Mouse (Mus musculus): ENCODE measurements around the gene Rgs3. TPM values are rescaled to one million over a fixed set of nuclear protein-coding genes. Genes with fewer than 3 reads are reported as not detected.

Rgs3 gene
- polyA plus RNA-seq, 1 experiment from 2014 or later: 54.3 TPM

- Histone ChIP-seq H3K36me3 (ENCODE audit: control insufficient read depth, insufficient read depth, low read length) (no peaks in the 10 kb centered on the region), H3K27me3 (ENCODE audit: control insufficient read depth, insufficient read depth, low read length) (no peaks in the 10 kb centered on the region), H3K4me1 (ENCODE audit: control insufficient read depth, insufficient read depth, low read length) (peaks cover 38% of the 10 kb centered on the region), H3K4me3 (ENCODE audit: low read depth, low read length) (no peak overlapping the region), H3K9ac (ENCODE audit: low read depth, low read length) (no peak overlapping the region), H3K27ac (ENCODE audit: low read depth, low read length) (no peak overlapping the region), H3K4me2 (no peak overlapping the region), H3K9me3 (replicated peaks; ENCODE audit: control insufficient read depth, low read length) (no peaks in the 10 kb centered on the region)
- 21% methylated on average over 14 of the region's 14 CpGs for WGBS (ENCODE audit: insufficient replicate concordance)
- ATAC-seq (replicated peaks; ENCODE audit: insufficient number of reproducible peaks, low FRiP score, low TSS enrichment): no peak
Observed at GRCm38 (mm10) chr4:62742885-62743760, 183.5 kb downstream of the Rgs3 start.

GRCm38 (mm10) chr4:62744534-62744956, 184.9 kb downstream of the Rgs3 start:
- H3K36me3 ChIP-seq (ENCODE audit: control insufficient read depth, insufficient read depth, low read length): no peaks in the 10 kb centered on the region
- no peak overlapping the region for H3K4me3 ChIP-seq (ENCODE audit: low read depth, low read length)
- 32% methylated on average over 10 of the region's 10 CpGs for WGBS (ENCODE audit: insufficient replicate concordance)
- no peaks in the 10 kb centered on the region for H3K27me3 ChIP-seq (ENCODE audit: control insufficient read depth, insufficient read depth, low read length)
- ATAC-seq (replicated peaks; ENCODE audit: insufficient number of reproducible peaks, low FRiP score, low TSS enrichment): no peak
- no peak overlapping the region for H3K27ac ChIP-seq (ENCODE audit: low read depth, low read length)
- no peak overlapping the region for H3K9ac ChIP-seq (ENCODE audit: low read depth, low read length)
- H3K9me3 ChIP-seq (replicated peaks; ENCODE audit: control insufficient read depth, low read length): no peaks in the 10 kb centered on the region
- H3K4me1 ChIP-seq (ENCODE audit: control insufficient read depth, insufficient read depth, low read length): peaks cover 33% of the 10 kb centered on the region
- H3K4me2 ChIP-seq: no peak overlapping the region

- 51% methylated on average over 1 of the region's 1 CpGs for WGBS (ENCODE audit: insufficient replicate concordance)
- no peak overlapping the region for H3K4me2 ChIP-seq
- no peak overlapping the region for H3K9ac ChIP-seq (ENCODE audit: low read depth, low read length)
- H3K27me3 ChIP-seq (ENCODE audit: control insufficient read depth, insufficient read depth, low read length): no peaks in the 10 kb centered on the region
- no peaks in the 10 kb centered on the region for H3K36me3 ChIP-seq (ENCODE audit: control insufficient read depth, insufficient read depth, low read length)
- H3K9me3 ChIP-seq (replicated peaks; ENCODE audit: control insufficient read depth, low read length): no peaks in the 10 kb centered on the region
- no peak overlapping the region for H3K4me3 ChIP-seq (ENCODE audit: low read depth, low read length)
- no peak overlapping the region for H3K27ac ChIP-seq (ENCODE audit: low read depth, low read length)
- ATAC-seq (replicated peaks; ENCODE audit: insufficient number of reproducible peaks, low FRiP score, low TSS enrichment): no peak
- peaks cover 33% of the 10 kb centered on the region for H3K4me1 ChIP-seq (ENCODE audit: control insufficient read depth, insufficient read depth, low read length)
Observed at GRCm38 (mm10) chr4:62744985-62745638, 185.5 kb downstream of the Rgs3 start.

Other genes with a start within 250 kb of the Rgs3 start
- 15.9 and 17.6 TPM in 2 replicates for gene Fkbp15, start 199.3 kb upstream of the Rgs3 start, polyA plus RNA-seq (2014; fragmentation: Nextera tagmentation; extraction: Ambion mirVana)
- gene Slc31a1, start 199.1 kb upstream of the Rgs3 start, polyA plus RNA-seq (2014; fragmentation: Nextera tagmentation; extraction: Ambion mirVana): 39.0 and 48.7 TPM in 2 replicates
- 101 and 103 TPM in 2 replicates for gene Cdc26, start 151.2 kb upstream of the Rgs3 start, polyA plus RNA-seq (2014; fragmentation: Nextera tagmentation; extraction: Ambion mirVana)
- gene Prpf4, start 151.1 kb upstream of the Rgs3 start, polyA plus RNA-seq (2014; fragmentation: Nextera tagmentation; extraction: Ambion mirVana): 17.0 and 18.0 TPM in 2 replicates
- not detected in 2 replicates for gene Rnf183, start 124.6 kb upstream of the Rgs3 start, polyA plus RNA-seq (2014; fragmentation: Nextera tagmentation; extraction: Ambion mirVana)
- 2.9 and 3.0 TPM in 2 replicates for gene Wdr31, start 89.0 kb upstream of the Rgs3 start, polyA plus RNA-seq (2014; fragmentation: Nextera tagmentation; extraction: Ambion mirVana)
- 0.52 and 0.83 TPM in 2 replicates for gene Bspry, start 79.8 kb upstream of the Rgs3 start, polyA plus RNA-seq (2014; fragmentation: Nextera tagmentation; extraction: Ambion mirVana)
- gene Hdhd3, start 56.4 kb upstream of the Rgs3 start, polyA plus RNA-seq (2014; fragmentation: Nextera tagmentation; extraction: Ambion mirVana): 6.7 and 11.4 TPM in 2 replicates
- gene Alad, start 39.9 kb upstream of the Rgs3 start, polyA plus RNA-seq (2014; fragmentation: Nextera tagmentation; extraction: Ambion mirVana): 117 and 140 TPM in 2 replicates
- gene Pole3, start 34.8 kb upstream of the Rgs3 start, polyA plus RNA-seq (2014; fragmentation: Nextera tagmentation; extraction: Ambion mirVana): 59.4 and 64.1 TPM in 2 replicates
- gene 4933430I17Rik, start 34.5 kb upstream of the Rgs3 start, polyA plus RNA-seq (2014; fragmentation: Nextera tagmentation; extraction: Ambion mirVana): 0.34 and 0.87 TPM in 2 replicates